Mouse (Mus musculus) CH12.LX (cell line): ENCODE results near the gene Cphx2. TPM values are rescaled to one million over a fixed set of nuclear protein-coding genes. Genes with fewer than 3 reads are reported as not detected.
"Not testable (repeated sequence)": the region's sequence is repeated elsewhere in the genome, so short reads cannot be mapped to it uniquely, and the experiment has no call there.

Experiments
- DNase-seq: peaks from one replicate; pipeline ENCODE4 v3.0.0-alpha.2; 2013; ENCODE audit errors: extremely low read depth
- H3K27ac ChIP-seq: 2 replicates; pipeline ENCODE4 v1.5.1; 2012; ENCODE audit warnings: low read depth, mild to moderate bottlenecking, control low read depth, moderate library complexity; ENCODE audit not compliant: insufficient read depth
- H3K27me3 ChIP-seq: replicated peaks from 2 replicates; pipeline ENCODE3; 2012; ENCODE audit warnings: inconsistent platforms
- H3K36me3 ChIP-seq, 2 experiments: replicated peaks in 1 of 2; 2 replicates each; pipeline versions ENCODE3 to v1.6.1; 2012; ENCODE audit warnings: inconsistent platforms in 1 of 2, low read length in 1 of 2, mild to moderate bottlenecking in 1 of 2, mixed read lengths in 1 of 2, moderate library complexity in 1 of 2; ENCODE audit not compliant: control insufficient read depth in 1 of 2, insufficient read depth in 1 of 2
- H3K4me1 ChIP-seq, 2 experiments: 2 replicates each; pipeline ENCODE4 v1.6.1; 2012; ENCODE audit warnings: inconsistent platforms in 1 of 2, moderate library complexity in 1 of 2; ENCODE audit not compliant: insufficient read depth in 2 of 2, control insufficient read depth in 1 of 2
- H3K4me2 ChIP-seq: 2 replicates; pipeline ENCODE4 v1.6.1; 2012; ENCODE audit warnings: low read depth, mild to moderate bottlenecking, control low read depth; ENCODE audit not compliant: poor library complexity, insufficient read depth, severe bottlenecking
- H3K4me3 ChIP-seq, 3 experiments: fragments of 150-350 bp in 1 of 3; sonication (generic) in 1 of 3; replicated peaks in 1 of 3; 2 replicates each; pipeline versions ENCODE3 to v1.5.1; 2011 to 2012; ENCODE audit warnings: low read depth in 2 of 3, low read length in 2 of 3, mild to moderate bottlenecking in 2 of 3, moderate library complexity in 2 of 3, control low read depth in 1 of 3, improper control_type of control experiment in 1 of 3, inconsistent platforms in 1 of 3, mixed read lengths in 1 of 3; ENCODE audit not compliant: poor library complexity in 1 of 3
- H3K79me2 ChIP-seq: replicated peaks from 2 replicates; pipeline ENCODE4 v1.6.1; 2012; ENCODE audit warnings: mild to moderate bottlenecking, moderate library complexity; ENCODE audit not compliant: control insufficient read depth, poor library complexity, insufficient read depth, severe bottlenecking; ENCODE audit errors: extremely low read depth
- H3K9ac ChIP-seq: 2 replicates; pipeline ENCODE4 v1.6.1; 2012; ENCODE audit warnings: low read depth, mild to moderate bottlenecking, control low read depth, moderate library complexity; ENCODE audit not compliant: insufficient read depth
- H3K9me3 ChIP-seq: replicated peaks from 2 replicates; pipeline ENCODE3; 2012; ENCODE audit warnings: low read length, inconsistent platforms, mixed read lengths
- dilution Hi-C: fragments of 300-500 bp; cut with MboI; formaldehyde crosslinking; loops from 2 replicates; pipeline ENCODE4 v1.14.3; 2020; ENCODE audit warnings: low sequenced_read_pairs; ENCODE audit not compliant: extremely low pct_unique_long_range_greater_than_20kb, extremely low pct_ligation_motif_present
- in situ Hi-C: fragments of 300-500 bp; cut with MboI; formaldehyde crosslinking; loops from 3 replicates; pipeline ENCODE4 v1.14.3; 2019; ENCODE audit warnings: low sequenced_read_pairs, low pct_ligation_motif_present, low pct_unique_long_range_greater_than_20kb, mixed read lengths
- polyA plus RNA-seq: library from polyadenylated mRNA; unstranded; fragments of >175 nt; gene quantifications from 2 replicates; pipeline ENCODE4 v1.2.1, GENCODE M21; 2012; ENCODE audit warnings: low read depth; ENCODE audit not compliant: insufficient read length
- total RNA-seq, 2 experiments: library from RNA; depleted of rRNA; stranded (reverse); fragments of 300-350 nt in 1 of 2; fragments of >200 nt in 1 of 2; gene quantifications; 2 replicates each; pipeline ENCODE4 v1.2.3; 2012 to 2014

Cphx2 gene
- total and polyA plus RNA-seq, 3 experiments, result not detected

DNA sequence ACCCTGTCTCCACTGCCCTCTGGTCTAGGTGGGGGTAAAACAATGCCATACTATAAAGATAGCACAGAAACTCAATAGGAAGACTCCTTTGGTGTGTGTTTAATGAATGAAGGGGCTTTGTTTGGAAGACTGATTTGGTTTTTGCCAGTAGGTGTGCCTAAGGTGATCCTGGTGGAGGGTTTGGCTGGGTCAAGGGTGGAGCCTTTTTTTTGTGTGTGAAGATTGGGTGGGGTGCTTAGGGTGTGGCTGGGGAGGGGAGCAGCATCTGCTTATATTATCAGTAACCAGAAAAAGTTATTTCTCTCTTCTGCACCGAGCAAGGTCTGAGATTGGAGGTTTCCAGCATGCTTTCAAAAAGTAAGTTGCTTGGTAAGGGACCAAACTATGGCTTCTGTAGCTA lies 681 bp downstream of the Cphx2 start, which contains the start of gene Cphx3:
Cphx3 (plus strand) TSS at position 301 of the 400 bp plus-strand sequence.
- in situ Hi-C loops, H3K27ac ChIP-seq, H3K4me3 ChIP-seq, H3K36me3 ChIP-seq, H3K9me3 ChIP-seq, H3K4me2 ChIP-seq, H3K79me2 ChIP-seq, DNase-seq, H3K9ac ChIP-seq, dilution Hi-C loops, H3K27me3 ChIP-seq, H3K4me1 ChIP-seq: not testable (repeated sequence)

DNA sequence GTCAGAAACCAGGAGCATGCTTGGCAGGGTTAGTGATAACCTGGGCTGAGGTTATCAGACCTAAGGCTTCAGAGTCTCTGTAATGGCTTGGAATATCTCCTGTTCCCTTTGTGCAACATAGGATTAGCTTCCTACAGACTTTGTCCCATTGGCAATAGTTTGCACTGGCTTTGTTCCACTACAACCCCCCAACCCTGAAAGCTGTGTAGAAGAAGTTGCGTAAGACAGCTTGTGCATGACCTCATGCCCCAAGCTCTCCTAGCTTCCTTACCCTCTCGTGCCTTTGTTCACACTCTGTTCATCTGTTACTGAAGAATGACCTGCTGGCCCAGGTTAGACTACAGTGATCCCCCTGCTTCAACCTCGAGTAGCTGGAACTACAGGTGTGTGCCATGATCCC lies 16.3 kb downstream of the Cphx2 start:
- H3K27ac ChIP-seq, H3K27me3 ChIP-seq, dilution Hi-C loops, H3K4me1 ChIP-seq, H3K4me3 ChIP-seq, in situ Hi-C loops, H3K4me2 ChIP-seq, H3K9me3 ChIP-seq, DNase-seq, H3K36me3 ChIP-seq, H3K9ac ChIP-seq, H3K79me2 ChIP-seq: not testable (repeated sequence)

DNA sequence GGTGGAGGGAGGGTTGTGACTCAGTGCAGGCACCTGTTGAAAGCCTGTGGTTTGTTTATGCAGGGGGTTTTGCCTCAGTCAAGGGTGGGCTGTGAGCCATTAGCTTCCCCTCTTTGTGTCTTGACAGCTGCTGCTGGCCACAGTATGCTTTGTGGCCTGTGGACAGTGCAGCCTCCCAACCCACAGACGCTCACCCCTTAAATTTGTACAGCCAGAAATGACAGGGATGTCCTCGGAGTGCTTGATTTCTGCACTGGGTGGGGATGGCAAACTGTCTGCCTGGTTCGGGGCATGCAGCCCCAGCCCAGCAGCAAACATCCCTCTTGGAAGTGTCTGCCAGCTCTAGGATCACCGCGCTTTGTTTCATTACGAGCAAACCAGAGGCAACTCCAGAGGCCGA lies 36.8 kb downstream of the Cphx2 start, which contains the start of gene Duxbl2:
Duxbl2 (plus strand) TSS at position 200 of the 400 bp plus-strand sequence.
- not testable (repeated sequence) for H3K4me1 ChIP-seq

DNA sequence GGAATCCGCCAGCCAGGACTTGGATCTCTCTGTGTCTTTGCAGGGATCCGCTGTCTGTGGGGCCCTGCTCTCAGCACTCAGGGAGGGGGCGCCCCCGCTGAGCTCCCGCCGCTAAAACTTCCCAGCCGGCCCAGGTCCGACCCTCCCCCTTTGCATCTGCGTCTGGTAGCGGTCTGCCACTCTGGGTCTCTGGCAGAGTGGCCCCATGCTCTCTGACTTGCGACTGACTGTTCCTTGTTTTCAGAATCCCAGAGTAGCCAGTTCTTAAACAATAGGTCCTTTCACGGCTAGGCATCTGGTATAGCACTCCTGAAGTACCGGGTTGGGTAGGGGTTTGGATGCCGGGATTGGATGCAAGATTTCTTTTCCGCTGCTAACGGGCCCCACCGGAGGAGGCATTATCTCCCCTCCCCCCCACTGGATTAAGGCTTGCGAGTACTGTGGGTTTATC lies 37.3 kb downstream of the Cphx2 start:
- H3K4me3 ChIP-seq, in situ Hi-C loops, H3K4me1 ChIP-seq, H3K4me2 ChIP-seq, dilution Hi-C loops, H3K9ac ChIP-seq, H3K36me3 ChIP-seq, H3K27ac ChIP-seq, H3K27me3 ChIP-seq, H3K79me2 ChIP-seq, H3K9me3 ChIP-seq, DNase-seq: not testable (repeated sequence)

More for the DNA sequence above, 36.8 kb downstream of the Cphx2 start, which contains the start of gene Duxbl2:
- H3K27me3 ChIP-seq, H3K4me2 ChIP-seq, DNase-seq, H3K9ac ChIP-seq, H3K79me2 ChIP-seq, H3K27ac ChIP-seq, H3K36me3 ChIP-seq, dilution Hi-C loops, in situ Hi-C loops, H3K9me3 ChIP-seq, H3K4me3 ChIP-seq: not testable (repeated sequence)

- H3K27me3 ChIP-seq, H3K4me2 ChIP-seq, H3K79me2 ChIP-seq, H3K9me3 ChIP-seq, in situ Hi-C loops, DNase-seq, H3K4me3 ChIP-seq, dilution Hi-C loops, H3K36me3 ChIP-seq, H3K9ac ChIP-seq, H3K27ac ChIP-seq, H3K4me1 ChIP-seq: not testable (repeated sequence)
These were observed 37.8 kb downstream of the Cphx2 start for GRCm38 (mm10) chr14:26119095-26119494.

Other genes with a start within 250 kb of the Cphx2 start
- 8.4 and 8.8 TPM in 2 replicates for gene Anxa11, start 239.4 kb upstream of the Cphx2 start, total RNA-seq (2012; rRNA removed)
- gene Anxa11, start 239.4 kb upstream of the Cphx2 start, total RNA-seq (2014; rRNA removed), result 4.6 and 5.0 TPM in 2 replicates
- 31.4 and 35.0 TPM in 2 replicates for gene Anxa11, start 239.4 kb upstream of the Cphx2 start, polyA plus RNA-seq
- not detected in 2 replicates for gene Plac9a, start 178.4 kb upstream of the Cphx2 start, total RNA-seq (2012; rRNA removed)
- gene Plac9a, start 178.4 kb upstream of the Cphx2 start, total RNA-seq (2014; rRNA removed), result not detected in 2 replicates
- not detected in 2 replicates for gene Plac9a, start 178.4 kb upstream of the Cphx2 start, polyA plus RNA-seq
- 0.17 and 0.42 TPM in 2 replicates for gene Tmem254a, start 153.8 kb upstream of the Cphx2 start, total RNA-seq (2012; rRNA removed)
- gene Tmem254a, start 153.8 kb upstream of the Cphx2 start, total RNA-seq (2014; rRNA removed), result 0.80 and 0.82 TPM in 2 replicates
- gene Tmem254a, start 153.8 kb upstream of the Cphx2 start, polyA plus RNA-seq, result 0.93 and 1.3 TPM in 2 replicates
- gene Cphx1, start 143.2 kb upstream of the Cphx2 start, total RNA-seq (2012; rRNA removed), result not detected in 2 replicates
- not detected in 2 replicates for gene Cphx1, start 143.2 kb upstream of the Cphx2 start, total RNA-seq (2014; rRNA removed)
- gene Cphx1, start 143.2 kb upstream of the Cphx2 start, polyA plus RNA-seq, result not detected in 2 replicates
- gene Duxbl1, start 102.9 kb upstream of the Cphx2 start, total RNA-seq (2012; rRNA removed), result not detected in 2 replicates
- not detected in 2 replicates for gene Duxbl1, start 102.9 kb upstream of the Cphx2 start, total RNA-seq (2014; rRNA removed)
- not detected in 2 replicates for gene Duxbl1, start 102.9 kb upstream of the Cphx2 start, polyA plus RNA-seq
- gene Gm9780, start 38.8 kb upstream of the Cphx2 start, total RNA-seq (2012; rRNA removed), result not detected in 2 replicates
- not detected in 2 replicates for gene Gm9780, start 38.8 kb upstream of the Cphx2 start, total RNA-seq (2014; rRNA removed)
- gene Gm9780, start 38.8 kb upstream of the Cphx2 start, polyA plus RNA-seq, result not detected in 2 replicates
- gene Tmem254c, start 14.2 kb upstream of the Cphx2 start, total RNA-seq (2012; rRNA removed), result 7.8 and 10.3 TPM in 2 replicates
- gene Tmem254c, start 14.2 kb upstream of the Cphx2 start, total RNA-seq (2014; rRNA removed), result 14.1 and 15.2 TPM in 2 replicates
- 5.0 and 12.0 TPM in 2 replicates for gene Tmem254c, start 14.2 kb upstream of the Cphx2 start, polyA plus RNA-seq
- not detected in 2 replicates for gene Cphx3, start 781 bp downstream of the Cphx2 start, total RNA-seq (2012; rRNA removed)
- gene Cphx3, start 781 bp downstream of the Cphx2 start, total RNA-seq (2014; rRNA removed), result not detected in 2 replicates
- gene Cphx3, start 781 bp downstream of the Cphx2 start, polyA plus RNA-seq, result not detected in 2 replicates
- not detected in 2 replicates for gene Duxbl2, start 36.8 kb downstream of the Cphx2 start, total RNA-seq (2012; rRNA removed)
- gene Duxbl2, start 36.8 kb downstream of the Cphx2 start, total RNA-seq (2014; rRNA removed), result not detected in 2 replicates
- gene Duxbl2, start 36.8 kb downstream of the Cphx2 start, polyA plus RNA-seq, result not detected in 2 replicates
- gene Plac9b, start 101.0 kb downstream of the Cphx2 start, total RNA-seq (2012; rRNA removed), result not detected in 2 replicates
- gene Plac9b, start 101.0 kb downstream of the Cphx2 start, total RNA-seq (2014; rRNA removed), result not detected in 2 replicates
- gene Plac9b, start 101.0 kb downstream of the Cphx2 start, polyA plus RNA-seq, result not detected in 2 replicates
- 2.6 and 5.2 TPM in 2 replicates for gene Tmem254b, start 125.5 kb downstream of the Cphx2 start, total RNA-seq (2012; rRNA removed)
- gene Tmem254b, start 125.5 kb downstream of the Cphx2 start, total RNA-seq (2014; rRNA removed), result 4.3 and 6.1 TPM in 2 replicates
- gene Tmem254b, start 125.5 kb downstream of the Cphx2 start, polyA plus RNA-seq, result 18.4 and 19.2 TPM in 2 replicates
- not detected in 2 replicates for gene Duxbl3, start 176.4 kb downstream of the Cphx2 start, total RNA-seq (2012; rRNA removed)
- gene Duxbl3, start 176.4 kb downstream of the Cphx2 start, total RNA-seq (2014; rRNA removed), result not detected in 2 replicates
- not detected in 2 replicates for gene Duxbl3, start 176.4 kb downstream of the Cphx2 start, polyA plus RNA-seq